Mouse (Mus musculus) gastrocnemius, postnatal 10 days (tissue): ENCODE measurements at regions not wholly inside any gene's neighbourhood (a gene's known extent, or its start where the extent isn't known, plus 50 kb on each side); places are given as distances from the start of the nearest gene placed in this dataset.

ENCODE experiments used
- DNase-seq: peaks from one replicate; pipeline ENCODE4 v3.0.0; 2021; ENCODE audit warnings: mixed read lengths

DNA sequence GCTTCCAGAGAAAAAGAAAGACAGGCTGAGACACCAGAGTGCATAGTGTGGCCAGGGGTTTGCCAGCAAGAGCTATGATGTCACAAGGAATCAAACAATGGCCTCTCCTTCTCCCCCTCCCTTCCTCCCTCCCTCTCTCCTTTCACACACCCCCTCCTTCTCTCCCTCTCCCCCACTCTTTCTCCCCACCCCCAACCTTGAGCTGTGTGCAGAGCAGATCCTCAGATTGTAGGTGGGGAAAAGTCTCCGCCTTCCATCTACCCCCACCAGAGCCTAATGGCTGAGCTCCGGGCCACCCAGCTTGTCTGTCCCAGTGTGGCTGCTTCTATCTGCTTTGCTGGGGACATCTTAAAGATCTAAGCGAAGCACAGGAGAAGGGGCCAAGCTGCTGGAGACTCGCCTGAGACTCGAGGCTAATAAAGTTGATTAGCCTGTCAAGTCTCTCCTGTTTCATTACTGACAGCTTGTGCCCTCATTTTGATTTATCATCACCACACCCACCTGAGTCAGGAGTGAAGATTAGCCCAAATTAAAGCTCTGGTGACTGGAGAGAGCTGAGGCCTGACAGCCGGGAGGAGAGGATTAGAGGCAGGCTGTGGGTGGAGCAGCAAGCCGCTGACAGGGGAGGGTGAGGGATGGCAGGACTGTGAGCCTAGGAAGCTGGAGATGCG is 272.8 kb downstream of the Cbln1 start:
- no peak for DNase-seq

DNA sequence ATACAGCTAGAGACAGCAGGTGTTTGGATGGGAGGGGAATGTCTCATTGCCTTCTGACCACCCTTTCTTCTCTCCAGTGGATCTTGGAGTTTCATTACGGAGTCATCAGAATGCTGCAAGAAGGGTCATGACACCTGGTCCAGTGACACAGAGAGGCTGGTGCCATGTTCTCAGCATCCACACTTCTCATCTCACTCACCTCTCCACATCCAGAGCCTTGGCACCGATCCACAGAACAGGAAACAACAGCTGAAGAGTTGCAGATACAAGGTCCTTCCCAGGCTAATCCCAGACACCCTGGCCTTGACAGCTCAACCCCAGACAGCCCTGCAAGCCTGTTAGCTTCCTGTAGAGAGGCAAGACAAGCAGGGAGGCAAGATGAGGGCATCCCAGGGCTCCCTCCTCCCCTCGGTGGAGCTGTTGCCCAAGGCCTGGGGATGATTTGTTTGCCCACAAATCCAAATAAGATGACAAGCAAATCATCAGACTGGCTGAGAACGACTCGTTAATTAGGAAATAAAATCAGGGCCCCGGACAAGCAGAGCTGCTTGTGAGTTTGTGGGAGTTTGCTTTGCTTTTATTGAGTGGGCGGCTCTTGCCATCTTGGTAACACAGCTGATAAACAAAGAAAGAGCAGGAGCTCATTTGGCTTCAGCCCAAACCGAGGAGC is 274.4 kb downstream of the Cbln1 start:
- DNase-seq: no peak

DNA sequence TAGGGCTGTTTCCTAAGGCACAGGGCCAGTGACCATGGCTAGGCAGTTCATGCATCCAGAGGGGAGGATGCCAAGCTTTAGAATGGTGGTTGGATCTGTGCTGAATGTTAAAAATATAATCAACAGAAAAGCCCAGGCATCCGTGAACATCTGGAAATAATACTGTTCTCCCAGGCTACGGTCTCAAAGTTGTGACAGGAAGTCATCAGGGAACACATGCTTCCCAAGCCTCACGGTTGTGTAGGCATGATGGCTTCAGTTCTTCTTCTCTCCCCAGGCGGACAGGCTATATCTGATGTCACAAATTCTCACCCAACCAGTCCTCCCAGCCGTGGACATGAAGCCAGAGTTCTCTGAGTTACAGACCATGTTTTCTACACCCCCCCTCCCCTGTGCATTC is 275.4 kb downstream of the Cbln1 start:
- DNase-seq: no peak

DNA sequence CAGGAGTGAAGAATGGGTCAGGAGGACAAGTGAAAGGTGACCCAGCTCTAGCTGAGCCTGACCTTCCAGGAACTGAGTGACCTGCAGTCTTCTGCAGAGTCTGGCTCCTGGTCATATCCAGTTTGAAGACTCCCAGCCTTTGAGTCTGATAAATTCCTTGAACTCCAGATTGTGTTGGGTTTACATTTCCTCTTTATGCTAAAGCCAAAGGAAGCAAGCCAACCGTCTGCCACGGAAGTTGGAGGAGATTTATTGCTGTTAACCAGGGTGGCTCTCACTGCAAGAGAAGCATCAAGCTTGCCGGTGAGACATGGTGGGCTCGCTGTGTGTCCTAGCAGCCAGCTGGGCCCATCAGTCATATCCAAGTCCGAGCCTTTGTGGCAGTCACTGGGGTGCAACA is 276.4 kb downstream of the Cbln1 start:
- DNase-seq: no peak

DNA sequence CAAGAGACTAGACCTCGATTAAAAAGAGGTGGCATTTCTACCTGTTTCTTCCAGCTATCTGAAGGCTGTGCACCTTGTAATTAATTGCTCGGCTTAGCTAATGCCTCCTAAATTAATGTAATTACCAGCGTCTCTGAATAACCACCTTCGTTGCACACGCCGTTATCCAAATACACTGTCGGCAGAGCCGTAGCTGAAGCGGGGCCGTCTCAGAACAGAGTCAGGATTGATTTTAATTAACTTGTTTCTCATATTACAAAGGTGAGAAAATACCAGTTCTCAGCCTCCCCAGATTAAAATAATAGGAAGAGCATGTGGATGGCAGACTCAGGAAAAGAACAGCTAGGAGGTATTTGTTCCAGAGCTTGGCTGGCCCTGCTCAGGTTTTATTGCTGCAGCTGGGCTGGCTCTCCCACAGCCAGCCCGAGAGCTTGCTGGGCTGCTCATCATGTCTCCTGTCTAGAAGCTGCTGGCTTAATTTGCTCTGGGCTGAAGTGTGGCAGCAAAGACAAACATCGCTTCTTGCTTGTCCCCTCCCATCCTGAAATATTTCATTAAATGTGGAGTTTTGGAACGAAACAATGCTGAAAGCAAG is 282.5 kb downstream of the Cbln1 start:
- no peak for DNase-seq

DNA sequence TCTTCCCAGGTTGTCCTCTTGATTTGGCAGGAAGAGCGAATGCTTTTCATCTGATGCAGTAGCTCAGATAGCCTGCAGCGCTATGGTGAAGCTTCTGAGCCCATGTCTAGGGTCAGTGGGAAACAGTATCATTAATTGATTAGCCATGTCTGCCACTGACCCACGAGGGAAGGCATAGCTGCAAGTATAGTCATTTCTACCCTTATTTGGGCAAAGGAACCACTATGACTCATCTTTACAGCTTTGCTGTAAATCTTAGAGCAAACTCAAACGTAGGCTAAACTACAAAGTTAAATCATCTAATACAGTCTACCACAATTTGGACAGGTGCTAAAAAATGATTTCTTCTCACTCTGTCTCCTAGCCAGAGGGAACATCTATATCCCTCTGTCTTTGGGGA is 289.5 kb downstream of the Cbln1 start:
- DNase-seq: no peak

DNA sequence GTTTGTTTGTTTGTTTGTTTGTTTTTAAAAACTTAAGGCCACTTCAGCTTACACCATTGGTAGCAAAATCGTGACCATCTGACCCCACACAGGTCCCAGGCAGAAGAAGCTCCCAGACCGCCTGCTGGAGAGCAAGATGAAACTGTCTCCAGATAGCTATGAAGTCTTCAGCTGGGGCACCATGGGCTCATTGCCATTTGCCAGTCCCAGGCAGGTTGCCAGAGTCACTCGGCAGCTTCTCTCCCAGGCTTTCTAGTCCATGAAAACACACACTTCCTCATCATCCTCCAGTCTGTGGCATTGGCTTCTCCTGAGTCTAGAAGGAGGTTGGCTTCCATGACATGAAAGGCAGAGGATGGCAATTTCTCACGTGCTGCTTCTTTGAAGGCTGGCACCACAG is 293.5 kb upstream of the N4bp1 start:
- no peak for DNase-seq

DNA sequence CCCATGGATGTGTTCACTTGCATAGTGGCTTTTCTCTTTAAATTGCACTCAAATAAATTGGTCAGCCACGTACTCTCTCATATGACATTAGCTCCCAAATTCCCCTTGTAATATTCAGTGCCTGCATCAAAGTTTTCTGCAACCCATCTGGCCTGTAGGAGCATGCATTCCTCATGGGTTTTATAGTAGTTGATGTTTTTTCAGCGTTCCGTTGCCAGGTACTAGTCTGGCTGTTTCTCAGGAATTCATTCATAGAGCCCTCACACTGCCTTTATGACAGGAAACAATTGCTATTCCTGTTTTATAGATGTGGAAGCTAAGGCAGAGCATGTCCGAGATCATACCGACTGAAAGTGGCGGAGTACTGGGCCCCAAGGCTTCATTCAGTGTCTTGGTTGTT is 292.6 kb upstream of the N4bp1 start:
- DNase-seq: no peak

DNA sequence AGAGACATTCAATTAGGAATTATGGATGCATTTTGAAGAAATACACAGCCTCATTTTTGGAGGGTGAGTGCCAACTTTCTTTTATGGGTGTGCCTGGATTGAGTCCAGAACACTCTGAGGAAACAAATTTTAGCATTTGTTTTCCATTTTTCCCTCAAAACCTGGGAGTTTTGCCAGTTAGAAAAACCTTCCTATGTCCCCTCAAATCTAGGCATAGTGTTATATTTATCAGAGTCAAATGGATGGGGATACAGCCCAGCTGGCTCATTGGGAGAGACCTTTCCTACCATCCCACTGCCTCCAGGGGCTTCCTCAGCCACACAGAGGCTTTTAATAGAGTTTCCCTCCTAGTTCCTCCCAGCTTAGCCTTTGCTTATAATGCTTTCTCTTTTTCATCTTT is 290.0 kb upstream of the N4bp1 start:
- DNase-seq: no peak

DNA sequence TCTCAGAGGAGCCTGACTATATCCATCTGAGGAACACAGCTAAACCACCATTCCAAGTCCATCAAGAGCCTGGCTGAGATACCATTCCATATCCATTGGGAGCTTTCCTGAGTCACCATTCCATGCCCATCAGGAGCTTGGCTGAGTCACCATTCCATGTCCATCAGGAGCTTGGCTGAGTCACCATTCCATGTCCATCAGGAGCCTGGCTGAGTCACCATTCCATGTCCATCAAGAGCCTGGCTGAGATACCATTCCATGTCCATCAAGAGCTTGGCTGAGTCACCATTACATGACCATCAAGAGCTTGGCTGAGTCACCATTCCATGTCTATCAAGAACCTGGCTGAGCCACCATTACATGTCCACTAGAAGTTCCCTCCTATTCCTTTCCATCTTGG is 288.7 kb upstream of the N4bp1 start:
- no peak for DNase-seq

DNA sequence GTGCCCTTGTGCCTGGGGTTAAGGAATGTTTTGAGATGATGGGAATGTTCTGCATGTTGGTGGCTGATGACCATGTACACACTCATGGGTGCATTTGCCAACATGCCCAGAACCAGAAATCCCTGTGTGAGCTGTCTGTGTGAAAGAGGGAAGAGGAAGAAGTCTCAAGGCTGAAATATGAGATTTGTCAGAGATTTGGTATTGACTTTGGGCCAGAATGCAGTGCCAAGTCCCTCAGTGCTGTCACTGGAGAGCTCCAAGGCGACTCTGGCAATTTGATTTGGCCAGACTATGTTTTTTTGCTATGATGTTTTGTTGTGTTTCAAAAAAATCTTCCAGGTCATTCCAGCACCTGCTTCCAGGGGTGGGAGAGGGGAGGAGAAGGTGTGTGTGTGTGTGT is 281.7 kb upstream of the N4bp1 start:
- no peak for DNase-seq

DNA sequence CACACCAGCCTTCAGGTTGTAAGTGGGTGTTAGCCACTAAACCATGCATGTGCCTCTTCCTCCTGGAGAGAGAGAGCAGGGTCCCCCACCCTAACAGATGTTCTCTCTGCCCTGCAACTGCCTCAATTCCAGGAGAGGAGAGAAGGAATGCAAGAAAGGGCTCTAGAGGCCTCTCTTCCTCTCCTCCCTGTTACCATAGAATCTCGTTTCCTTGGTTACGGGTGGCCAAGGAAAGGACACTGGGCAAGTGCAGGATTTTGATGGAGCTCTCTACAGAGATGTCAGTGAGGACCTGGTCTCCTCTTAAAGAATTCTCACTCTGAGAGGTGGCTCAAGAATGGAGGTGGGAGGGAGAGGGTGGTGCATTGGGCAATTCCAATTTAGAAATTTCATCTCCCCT is 275.4 kb upstream of the N4bp1 start:
- DNase-seq: no peak

DNA sequence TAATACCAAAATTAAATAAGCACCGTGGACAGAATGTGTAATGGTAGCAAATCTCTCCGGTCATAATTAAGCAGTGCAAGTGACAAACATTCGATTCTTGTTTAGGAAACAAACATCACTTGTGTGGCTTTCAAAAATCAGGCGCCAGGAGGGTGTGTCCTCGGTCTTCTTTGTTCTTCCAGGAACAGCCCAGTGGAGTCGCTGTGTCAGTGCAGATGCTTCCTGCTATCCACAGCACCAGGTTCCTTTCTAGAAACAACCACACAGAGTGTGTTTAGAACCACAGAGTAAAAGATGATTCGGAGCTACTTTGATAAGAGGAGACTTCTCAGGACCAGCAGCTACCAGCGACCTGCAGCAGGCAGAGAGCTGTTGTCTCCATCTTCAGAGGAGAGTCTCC is 273.3 kb upstream of the N4bp1 start:
- DNase-seq: no peak

DNA sequence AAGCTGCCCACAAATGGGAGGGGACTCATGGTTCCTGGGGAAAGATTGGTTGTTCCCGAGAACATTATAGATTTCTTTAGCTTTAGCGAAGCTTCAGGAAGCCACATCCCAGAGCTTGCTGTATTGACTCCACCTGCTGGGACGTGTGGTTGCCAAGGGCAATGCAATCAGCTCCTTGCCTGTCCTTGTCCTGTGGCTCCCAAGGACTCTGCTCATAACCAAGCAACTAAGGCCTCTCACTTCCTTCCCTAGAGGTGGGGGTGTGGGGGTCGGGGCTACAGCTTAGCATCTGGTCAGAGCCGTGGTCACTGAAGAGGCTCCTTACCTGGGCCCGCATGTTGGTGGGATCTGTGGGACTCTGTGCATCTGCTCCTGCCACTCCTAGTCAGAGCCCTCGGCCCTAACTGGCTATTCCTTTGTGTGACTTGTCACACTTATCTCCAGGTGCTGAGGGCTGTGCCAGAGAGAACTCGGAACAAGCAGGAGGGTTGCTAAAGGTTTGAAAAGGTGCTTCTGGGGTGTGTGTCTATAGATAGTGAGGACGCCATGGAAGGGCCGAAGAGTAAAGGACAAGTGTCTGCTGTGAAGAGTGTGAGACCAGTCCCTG is 270.9 kb upstream of the N4bp1 start:
- no peak for DNase-seq

DNA sequence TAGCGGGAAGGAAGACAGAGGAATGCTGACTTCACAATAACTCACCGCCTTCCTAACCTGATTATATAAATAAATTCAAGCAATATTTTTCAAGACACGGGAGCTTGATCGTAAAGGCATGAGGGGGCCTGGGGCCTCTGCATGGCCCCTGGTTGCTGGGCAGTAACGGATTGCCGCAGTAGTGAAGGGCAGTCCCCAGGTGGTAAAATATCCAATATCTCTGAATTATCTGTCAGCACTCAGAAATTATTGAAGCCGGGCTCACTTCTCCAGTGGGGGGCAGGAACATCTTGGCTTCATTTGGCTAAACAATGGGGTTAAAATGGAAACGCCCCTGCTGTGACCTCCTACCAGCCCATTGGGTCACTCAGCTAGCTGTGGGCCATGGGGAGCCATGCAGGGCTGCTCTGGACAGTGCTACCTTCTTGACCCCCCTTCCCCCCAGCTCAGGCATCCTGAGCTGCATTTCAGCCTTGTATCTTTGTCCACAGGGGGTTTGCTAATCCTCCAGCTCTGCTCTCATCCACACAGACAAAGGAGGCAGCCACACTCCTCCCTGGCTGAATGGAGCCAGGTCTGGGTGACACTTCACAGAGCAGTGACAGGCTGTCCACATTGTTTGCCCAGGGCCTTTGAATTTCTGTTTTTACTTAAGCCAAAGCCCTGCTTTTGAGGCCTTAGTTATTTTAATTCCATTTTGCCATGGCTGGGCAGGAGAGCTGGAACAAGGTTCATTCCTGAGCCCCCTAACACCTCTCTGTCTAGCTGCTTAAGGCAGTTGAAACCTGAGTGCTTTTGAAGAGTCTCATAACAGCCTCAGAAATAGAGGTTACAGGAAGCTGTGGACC is 267.2 kb upstream of the N4bp1 start:
- DNase-seq: no peak

DNA sequence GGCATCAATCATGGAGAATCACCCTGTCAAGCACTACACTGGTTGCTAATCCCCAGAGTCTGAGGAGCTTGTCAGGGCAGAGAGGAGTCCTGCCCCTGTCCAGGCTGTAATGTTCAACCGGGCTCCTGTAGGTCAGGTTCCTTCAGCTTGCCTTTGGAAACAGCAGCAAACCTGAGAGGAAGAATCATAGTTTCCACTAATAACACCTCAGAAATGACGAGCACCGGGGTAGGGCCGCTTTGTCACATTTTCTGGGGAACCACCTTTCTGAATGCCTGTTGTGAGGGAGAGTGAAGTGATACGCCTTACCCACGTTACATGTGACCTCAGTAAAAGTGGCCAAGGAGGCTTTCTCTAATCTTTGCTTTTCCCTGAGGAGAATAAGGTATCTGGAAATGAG is 263.8 kb upstream of the N4bp1 start:
- no peak for DNase-seq

DNA sequence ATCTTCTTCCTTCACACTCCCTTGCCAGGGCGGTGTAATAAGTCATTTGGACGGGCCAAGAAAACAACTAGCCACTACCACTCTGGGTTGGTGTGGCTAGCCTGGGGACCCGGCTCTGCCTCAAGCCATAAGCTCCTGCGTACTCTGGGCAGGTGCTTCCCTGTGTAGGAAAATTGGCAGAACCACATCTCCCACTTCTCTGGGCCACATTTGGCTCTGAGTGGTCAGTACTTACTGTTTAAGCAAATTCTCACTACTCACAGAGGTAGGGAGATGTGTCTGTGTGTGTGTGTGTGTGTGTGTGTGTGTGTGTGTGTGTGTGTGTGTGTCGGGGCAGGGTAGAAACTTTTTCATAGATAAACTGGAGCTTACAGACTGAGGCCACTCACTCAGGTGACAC is 262.6 kb upstream of the N4bp1 start:
- DNase-seq: no peak

DNA sequence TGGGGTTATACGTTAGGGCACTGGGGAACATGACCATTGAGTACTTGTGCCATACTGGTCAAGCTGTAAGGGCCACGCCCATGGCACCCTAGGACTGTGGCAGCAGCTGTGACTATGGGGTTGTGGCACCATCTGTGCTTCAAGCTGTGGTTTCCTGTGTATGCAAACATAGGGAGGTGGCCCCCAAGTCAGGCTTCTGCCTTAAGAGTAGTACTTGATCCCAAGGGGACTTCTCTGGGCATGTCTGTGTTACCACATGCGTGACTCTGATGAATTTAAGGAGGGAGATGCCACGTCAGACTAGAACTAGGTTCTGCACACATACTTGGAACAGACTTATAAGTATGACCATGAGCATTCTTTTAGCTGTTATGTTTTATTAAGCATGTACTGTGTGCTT is 252.4 kb upstream of the N4bp1 start:
- no peak for DNase-seq

DNA sequence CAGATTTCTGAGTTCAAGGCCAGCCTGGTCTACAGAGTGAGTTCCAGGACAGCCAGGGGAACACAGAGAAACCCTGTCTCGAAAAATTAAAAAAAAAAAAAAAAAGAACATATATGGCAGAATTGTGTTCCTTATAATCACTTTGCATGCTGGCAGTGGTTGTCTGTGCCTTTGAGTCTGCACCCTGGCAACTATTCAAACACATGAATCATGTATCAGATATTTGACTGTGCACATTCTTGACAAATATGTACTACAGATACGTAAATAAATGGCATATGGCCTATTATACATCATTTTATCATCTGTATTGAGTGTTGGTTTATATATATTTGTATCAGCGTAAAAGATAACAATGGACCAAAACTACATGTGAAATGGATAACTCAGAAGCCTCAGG is 246.7 kb upstream of the N4bp1 start:
- DNase-seq: no peak

DNA sequence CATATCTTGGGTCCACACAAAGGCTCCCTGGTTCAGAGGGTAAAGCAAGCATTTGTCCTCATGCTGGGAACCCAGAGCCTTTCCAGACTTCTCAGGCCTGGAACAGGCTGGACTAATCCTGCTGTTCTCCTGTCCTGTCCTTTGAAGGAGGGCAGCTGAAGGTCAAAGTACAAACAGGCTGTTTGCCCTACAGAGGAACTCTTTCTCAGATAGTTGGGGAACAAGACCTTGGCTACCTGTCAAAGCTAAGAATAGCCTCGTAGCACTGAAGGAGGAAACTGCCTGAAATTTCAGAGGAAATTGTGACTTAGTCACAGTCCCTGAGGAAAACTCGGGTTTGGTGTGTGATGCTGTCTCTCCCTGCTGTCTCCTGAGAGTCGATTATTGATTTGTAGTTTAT is 245.6 kb upstream of the N4bp1 start:
- no peak for DNase-seq

DNA sequence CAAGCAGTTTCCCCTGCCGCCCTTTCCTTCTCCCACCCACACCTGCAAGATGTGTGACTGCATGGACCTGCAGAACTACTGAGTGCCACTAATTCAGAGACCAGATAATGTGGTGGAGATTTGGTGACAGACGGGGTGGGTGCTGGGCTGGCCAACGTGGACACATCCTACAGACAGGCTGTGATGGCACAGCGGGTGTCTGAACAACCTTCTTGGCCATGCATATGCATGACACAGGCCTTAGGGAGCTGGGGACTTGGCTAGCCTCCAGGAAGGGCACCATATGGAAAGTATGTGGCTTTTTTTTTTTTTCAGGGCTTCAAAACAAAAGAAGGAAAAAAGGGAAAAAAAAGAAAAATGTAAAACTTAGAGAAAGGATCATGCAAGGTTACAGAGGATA is 243.5 kb upstream of the N4bp1 start:
- no peak for DNase-seq

DNA sequence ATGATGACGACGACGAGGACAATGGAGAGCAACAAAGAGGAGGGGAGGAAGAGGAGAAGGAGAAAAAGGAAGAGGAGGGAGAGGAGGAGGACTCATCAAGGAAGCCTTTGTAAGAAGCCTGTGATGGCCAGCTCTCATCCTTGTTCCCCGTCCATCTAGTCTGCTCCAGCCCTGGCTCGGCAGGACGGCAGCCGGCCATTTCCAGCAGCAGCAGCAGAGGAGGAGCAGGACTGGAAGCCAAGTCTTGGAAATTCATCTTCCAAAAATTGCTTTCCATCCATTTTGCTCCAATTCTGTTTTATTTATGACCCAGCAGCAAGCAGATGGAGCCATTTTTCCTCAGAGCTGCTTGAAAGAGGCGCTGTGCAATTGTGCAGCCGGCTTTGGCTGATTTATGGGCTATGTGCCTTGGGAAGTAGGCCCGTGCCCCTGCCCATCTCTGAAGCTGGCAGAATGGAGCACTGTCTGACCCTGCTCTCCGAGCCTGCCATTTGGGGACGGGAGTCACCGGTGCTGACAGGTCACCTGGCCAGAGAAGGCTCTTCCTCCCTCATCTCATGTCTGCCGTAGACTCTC is 231.2 kb upstream of the N4bp1 start:
- peak; percentile 12 for DNase-seq
